Mouse (Mus musculus) adrenal gland, postnatal 14 days (tissue): Measurements from ENCODE around the gene Rbfox3. TPM values are rescaled to one million over a fixed set of nuclear protein-coding genes. Genes with fewer than 3 reads are reported as not detected.

Experiments
- DNase-seq: peaks from one replicate; pipeline ENCODE4 v3.0.0; 2021; ENCODE audit warnings: mixed read lengths
- long read RNA-seq, 2 experiments: library from polyadenylated mRNA; stranded (forward); transcript quantifications; one replicate each; pipeline ENCODE4 v2.0.0; 2021
- total RNA-seq: library from RNA; stranded (reverse); gene quantifications from 2 replicates; pipeline ENCODE4 v1.2.3, GENCODE M21; 2021

Rbfox3 gene
- total RNA-seq, result 4.6 and 5.0 TPM in 2 replicates
- long read RNA-seq, experiment 1, partial matches to known transcripts, result 3 of 12 reads
- long read RNA-seq, experiment 1, other reads (novel, unspliced or antisense), result 8 of 12 reads
- long read RNA-seq, experiment 2, partial matches to known transcripts, result 2 of 6 reads
- long read RNA-seq, experiment 2, other reads (novel, unspliced or antisense), result 4 of 6 reads

DNA sequence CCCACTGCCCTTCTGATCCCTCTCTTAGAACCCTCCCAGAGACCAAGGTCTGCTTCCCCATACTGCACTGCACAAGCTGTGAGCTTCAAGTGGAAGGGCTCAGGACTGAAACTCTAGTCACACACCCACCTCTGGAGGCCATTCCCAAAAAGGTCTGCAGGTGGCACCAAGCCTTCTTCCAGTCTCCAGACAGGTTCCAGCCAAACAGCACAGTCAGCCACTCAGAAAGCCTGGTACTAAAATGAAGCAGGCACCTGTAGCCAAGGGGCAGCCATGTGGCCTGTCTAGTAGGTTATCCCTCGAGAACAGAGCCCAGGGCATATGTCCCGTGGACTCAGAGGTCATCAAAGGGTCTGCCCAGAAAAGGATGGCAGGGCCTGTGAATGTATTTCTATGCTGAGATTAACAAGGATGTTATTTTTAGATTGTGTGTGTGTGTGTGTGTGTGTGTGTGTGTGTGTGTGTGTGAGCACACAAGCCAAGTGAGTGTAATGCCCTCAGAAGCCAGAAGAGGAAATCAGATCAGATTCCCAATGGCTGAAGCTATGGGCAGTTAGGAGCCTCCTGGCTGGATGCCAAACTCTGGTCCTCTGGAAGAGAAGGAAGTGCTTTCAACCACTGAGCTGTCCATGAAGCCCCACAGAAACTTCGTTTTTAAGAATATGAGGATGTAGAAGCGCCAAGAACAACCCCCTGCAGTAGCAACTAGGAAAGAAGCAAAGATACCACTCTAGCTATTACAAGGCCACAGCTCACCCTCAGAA is at the start of gene Rbfox3:
Gene Rbfox3, minus strand, starts transcription at position 291 of the 764 bp plus-strand sequence.
- DNase-seq, result no peak

DNA sequence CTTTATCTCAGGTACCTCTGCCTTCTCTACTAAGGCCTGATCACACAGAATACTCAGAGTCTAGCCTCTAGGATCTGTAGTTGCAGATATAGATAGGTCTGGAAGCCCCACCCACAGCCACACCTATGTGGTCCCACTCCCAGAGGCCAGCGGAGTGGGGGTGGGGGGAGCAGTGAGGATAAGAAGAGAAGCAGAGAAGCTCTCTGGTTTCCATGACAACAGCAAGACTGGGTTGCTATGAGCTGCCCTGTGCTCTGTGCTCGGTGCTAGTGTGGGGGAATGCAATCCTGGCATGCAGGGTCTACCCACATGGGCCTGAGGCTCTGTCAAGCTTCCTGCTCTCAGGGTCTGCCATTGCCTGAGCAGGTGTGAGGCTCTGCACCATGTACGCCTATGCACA is 49.3 kb upstream of the Rbfox3 start:
- DNase-seq, result no peak

- DNase-seq, result peak; percentile 23
Observed at GRCm38 (mm10) chr11:118957070-118957471, 45.7 kb upstream of the Rbfox3 start.

- DNase-seq, result no peak
Observed at GRCm38 (mm10) chr11:118955016-118955415, 43.6 kb upstream of the Rbfox3 start.

DNA sequence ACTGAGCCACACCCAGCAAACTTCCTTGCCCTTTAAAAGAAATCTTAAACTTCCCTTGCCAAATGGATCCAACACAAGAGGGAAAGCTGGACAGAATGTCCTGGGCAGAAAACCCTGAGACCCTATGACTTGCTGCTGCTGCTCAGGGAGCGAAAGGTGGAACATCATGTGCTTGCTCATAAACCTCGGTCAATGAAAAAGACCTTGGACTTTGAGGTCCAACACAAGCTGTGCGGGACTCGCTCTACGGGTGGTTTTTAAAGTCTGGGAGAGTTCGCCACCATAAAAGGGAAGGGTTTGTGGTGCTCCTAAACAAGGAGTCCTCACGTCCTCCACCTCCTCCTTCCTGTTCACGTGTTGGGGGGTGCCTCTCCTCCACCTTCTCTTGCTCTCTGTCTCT is 34.5 kb upstream of the Rbfox3 start:
- DNase-seq, result no peak

DNA sequence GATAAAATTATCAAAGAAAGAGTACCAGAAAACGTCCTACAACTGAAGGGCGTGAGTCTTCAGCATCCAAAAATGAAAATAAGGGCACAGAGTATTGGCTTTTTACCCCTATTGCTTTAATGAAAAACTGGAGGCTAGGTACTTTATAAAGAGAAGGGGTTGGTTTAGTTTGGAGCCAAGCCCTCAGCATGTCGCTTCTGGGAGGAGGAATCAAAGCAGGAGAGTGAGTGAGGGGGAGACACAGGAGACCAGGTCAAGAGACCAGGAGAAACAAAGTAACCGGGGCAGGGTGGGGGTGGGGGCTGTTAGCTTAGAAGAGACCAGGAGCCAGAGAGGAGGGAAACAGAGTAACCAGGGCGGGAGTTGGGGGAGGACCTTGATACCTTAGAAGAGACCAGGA is 29.9 kb upstream of the Rbfox3 start:
- no peak for DNase-seq

GRCm38 (mm10) chr11:118940539-118940938 is 29.1 kb upstream of the Rbfox3 start:
- no peak for DNase-seq

GRCm38 (mm10) chr11:118939731-118940130 is 28.3 kb upstream of the Rbfox3 start:
- no peak for DNase-seq

DNA sequence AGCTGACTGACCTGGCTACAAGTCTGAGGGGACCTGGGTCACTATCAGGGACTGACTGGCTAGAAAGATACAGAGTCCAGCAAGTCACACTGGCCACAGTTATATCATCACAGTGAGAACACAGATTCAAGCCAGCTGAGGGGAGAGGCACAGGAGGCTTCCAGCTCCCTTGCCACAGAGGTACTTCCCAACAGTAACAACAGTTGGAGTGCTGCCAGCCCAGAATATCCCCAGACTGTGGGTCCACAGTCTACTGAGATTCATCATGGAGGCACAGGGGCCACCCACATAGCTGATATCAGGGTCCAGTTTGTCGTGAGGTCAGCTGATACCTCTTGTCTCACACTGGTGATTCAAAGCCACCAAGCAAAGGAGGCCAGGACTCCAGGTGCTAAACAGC is 23.5 kb upstream of the Rbfox3 start:
- DNase-seq, result no peak

DNA sequence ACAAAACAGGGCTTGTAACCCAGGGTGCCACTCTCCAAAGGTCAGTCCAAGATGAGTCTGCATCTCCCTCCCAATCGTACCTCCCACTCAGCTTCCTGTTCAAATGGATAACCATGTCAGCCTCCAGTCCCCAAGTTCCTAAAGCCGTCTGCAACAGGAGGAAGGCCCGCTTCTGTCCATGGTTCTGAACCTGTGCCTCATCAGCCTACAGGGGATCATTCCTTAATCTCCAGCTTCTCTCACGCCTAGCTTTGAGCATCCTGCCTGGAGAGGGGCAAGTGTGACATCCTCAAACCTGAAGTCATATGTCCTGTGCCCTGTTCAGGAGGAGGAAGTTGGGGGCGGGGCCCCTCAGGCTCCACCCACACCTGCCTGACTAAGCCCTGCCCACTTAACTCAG is 15.7 kb upstream of the Rbfox3 start:
- DNase-seq, result peak; percentile 28

DNA sequence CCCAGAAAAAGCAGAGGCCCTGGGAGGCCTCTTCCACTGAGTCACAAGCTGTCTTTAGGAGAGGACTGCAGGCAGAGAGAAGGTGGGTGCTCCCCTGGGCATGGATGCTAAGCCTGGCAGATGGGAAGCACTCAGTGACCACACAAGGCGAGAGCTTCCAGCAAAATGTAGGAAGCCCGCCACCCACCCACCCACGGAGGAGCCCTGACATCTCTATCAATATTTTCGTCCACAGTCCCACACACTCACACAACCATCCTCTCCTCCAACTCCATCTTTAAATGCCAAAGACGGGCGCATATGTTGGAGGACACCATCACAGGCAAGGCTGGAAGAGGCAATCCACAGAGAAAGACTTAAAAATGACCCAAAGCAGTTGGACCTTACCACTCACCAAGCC is 10.5 kb upstream of the Rbfox3 start:
- no peak for DNase-seq

DNA sequence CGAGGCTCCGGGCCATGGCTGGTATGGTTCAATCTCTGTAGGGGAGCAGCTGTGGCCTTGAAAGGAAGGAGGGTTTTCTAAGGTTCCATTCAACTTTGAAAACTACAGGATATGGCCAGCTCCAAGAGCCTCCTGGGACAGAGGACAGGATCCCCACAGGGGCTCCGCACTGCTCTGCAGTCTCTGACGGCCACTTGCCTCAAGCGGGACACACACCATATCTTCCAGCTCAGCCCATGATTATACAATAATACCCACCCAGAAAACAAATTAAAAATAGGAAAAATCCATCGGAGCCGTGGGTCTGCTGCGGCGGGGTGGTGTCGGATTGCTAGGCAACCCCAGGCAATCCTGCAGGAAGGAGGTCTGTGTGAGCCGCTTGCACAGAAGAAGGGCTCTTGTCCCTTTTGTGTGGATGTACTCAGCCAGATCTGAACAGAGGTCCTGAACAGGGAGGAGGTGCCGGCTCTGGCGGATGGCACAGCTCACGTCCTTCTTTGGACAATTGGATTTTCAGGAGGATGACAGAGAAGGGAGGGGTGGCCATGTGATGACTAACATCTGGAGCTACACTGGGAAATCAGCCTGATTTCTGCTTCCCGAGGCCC is 5.1 kb upstream of the Rbfox3 start:
- DNase-seq, result no peak

- no peak for DNase-seq
Observed at GRCm38 (mm10) chr11:118915888-118916287, 4.5 kb upstream of the Rbfox3 start.

- DNase-seq, result no peak
Observed at GRCm38 (mm10) chr11:118912686-118913085, 1.3 kb upstream of the Rbfox3 start.

GRCm38 (mm10) chr11:118910756-118911155 is 641 bp downstream of the Rbfox3 start:
- DNase-seq, result no peak

GRCm38 (mm10) chr11:118909814-118910201 is 1.6 kb downstream of the Rbfox3 start:
- DNase-seq, result no peak

DNA sequence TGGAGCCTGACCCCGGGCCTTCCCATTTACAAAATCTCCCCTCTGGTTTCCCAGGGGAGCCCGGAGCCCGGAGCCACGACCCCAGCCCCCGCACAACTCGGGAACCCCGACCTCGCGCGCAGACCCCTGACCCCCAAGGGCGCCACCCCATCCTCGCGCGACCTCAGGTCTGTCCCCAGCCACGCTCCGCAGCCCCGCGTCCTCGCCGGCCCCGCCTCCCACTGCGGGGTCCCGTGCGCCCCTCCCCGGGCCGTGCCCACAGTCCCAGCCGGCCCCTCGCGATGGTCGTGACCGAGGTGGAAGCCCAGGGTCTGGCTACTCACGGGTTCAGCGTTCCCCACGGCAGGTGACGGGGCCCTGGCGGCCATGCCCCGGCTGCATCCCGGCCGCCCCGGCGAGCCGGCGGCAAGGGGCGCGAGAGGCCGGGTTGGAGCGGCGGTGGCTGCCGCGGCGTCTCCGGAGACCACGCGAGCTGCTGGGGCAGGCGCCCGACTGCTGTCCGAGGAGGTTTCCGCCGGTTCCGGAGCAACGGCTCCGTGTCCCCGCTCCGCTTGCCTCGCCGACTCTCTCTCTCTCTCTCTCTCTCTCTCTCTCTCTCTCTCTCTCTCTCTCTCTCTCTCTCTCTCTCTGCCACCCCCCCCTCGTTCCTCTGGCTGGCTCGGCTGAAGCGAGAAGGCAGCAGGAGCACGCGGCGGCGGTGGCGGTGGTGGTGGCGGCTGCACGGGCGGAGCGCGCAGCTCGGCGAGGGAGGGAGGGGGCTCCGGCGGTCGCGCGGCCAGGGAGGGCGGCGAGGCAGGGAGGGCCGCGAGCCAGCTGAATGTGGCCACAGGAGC is 2.2 kb downstream of the Rbfox3 start:
- no peak for DNase-seq

DNA sequence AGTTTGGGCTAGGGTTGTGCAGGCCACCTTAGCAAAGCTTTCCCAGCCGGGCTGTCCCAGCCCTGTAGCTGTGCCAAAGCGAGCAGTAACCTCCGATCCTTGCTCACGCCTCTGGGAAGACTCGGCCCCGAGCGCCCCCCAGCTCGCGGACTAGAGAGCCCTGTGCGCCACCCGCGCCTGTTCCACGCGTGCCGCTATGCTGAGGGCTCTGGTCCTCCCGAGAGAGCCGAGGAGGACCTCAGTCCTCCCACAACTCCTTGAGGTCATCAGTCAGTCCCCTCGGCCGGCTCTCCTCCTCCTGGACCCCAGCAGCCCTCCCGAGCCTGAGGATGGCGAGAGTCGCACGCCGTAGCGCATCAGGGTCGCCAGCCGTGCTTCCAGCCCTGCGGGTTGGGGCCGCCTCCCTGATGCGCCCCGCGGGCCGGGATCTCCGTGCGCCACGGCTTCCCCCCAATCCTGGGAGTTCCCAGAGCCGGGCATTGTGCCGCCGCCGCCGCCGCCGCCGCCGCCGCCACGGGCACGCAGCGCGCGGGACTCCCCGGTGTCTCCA is 2.9 kb downstream of the Rbfox3 start:
- no peak for DNase-seq

DNA sequence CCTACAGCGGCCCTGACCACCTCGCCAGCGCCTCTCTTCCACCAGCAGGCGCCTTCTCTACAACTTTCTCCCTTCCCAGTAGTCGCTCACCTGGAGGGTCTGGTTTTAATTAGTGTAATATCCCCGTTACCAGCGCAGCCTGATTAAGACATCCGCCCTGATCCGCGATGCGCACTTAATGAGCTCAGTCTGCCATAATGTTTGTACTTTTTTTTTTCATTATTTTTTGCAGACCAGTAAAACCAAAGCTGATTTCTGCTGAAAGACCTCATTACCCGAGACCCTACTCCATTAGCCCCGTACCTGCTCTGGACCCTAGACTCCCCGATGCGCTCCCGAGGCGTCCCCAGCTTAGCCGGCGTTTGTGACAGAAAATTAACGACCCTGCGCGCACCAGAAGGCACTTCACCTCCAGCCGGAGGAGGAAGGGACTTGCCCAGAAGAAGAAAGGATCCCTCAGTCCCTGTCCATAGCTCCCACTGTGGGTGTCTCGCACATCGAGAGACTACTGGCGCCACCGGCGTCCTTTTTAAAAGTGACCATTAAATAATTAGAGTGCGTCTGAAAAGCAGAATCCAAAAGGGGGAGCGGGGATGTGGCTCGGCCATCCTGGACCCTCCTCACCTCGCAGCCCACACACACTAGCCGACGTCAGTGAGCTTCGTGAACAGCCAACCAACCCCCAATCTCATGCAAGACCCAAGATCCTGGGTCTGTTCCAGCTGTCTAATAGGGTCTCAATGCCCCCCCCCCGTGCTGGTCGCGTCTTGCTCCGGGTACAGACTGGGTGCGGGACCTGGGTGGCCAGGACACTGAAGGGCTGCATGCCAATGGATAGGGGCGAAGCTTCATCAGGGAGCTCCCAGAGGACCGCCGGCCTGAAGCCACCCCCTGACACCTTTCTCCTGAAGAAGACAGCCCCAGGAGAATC is 3.7 kb downstream of the Rbfox3 start:
- no peak for DNase-seq

GRCm38 (mm10) chr11:118906824-118907470 is 4.5 kb downstream of the Rbfox3 start:
- DNase-seq, result no peak
